Mouse (Mus musculus): ENCODE data around the gene Gapdh. TPM values are rescaled to one million over a fixed set of nuclear protein-coding genes. Genes with fewer than 3 reads are reported as not detected.

Gapdh gene
- polyA plus RNA-seq, 1 experiment from 2014 or later, result 1,016 TPM

DNA sequence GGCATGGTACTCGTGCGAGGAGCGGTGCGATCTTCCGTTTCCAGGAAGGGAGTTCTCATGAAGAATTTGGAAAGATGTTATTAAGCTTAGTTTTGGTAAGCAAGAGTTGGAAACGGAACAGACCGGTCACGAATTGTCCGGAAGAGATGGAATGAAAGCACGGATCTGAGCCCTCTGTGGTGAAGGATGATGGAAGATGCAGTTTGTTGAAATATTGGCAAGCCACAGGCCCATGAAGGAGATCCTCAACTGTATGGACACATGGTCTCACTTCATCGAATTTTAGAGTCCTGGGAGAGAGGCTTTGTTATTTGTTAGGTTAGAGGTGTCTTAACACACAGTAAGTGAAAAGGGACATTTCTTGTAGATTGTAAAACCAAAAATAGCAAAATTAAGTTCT is 33.8 kb downstream of the Gapdh start:
- H3K36me3 ChIP-seq (replicated peaks), result peaks cover 75% of the 10 kb centered on the region
- peak overlapping the region; percentile 79 for H3K9ac ChIP-seq
- 4% methylated on average over 11 of the region's 11 CpGs for WGBS (ENCODE audit: insufficient replicate concordance)
- H3K4me2 ChIP-seq, result peak overlapping the region; percentile 89
- H3K4me3 ChIP-seq (replicated peaks), result peak overlapping the region; percentile 94
- H3K9me3 ChIP-seq (replicated peaks), result no peaks in the 10 kb centered on the region
- no peak for ATAC-seq (ENCODE audit: insufficient read depth)
- peaks cover 24% of the 10 kb centered on the region for H3K4me1 ChIP-seq (replicated peaks)
- no peaks in the 10 kb centered on the region for H3K27me3 ChIP-seq
- H3K27ac ChIP-seq (replicated peaks), result peak overlapping the region; percentile 83

DNA sequence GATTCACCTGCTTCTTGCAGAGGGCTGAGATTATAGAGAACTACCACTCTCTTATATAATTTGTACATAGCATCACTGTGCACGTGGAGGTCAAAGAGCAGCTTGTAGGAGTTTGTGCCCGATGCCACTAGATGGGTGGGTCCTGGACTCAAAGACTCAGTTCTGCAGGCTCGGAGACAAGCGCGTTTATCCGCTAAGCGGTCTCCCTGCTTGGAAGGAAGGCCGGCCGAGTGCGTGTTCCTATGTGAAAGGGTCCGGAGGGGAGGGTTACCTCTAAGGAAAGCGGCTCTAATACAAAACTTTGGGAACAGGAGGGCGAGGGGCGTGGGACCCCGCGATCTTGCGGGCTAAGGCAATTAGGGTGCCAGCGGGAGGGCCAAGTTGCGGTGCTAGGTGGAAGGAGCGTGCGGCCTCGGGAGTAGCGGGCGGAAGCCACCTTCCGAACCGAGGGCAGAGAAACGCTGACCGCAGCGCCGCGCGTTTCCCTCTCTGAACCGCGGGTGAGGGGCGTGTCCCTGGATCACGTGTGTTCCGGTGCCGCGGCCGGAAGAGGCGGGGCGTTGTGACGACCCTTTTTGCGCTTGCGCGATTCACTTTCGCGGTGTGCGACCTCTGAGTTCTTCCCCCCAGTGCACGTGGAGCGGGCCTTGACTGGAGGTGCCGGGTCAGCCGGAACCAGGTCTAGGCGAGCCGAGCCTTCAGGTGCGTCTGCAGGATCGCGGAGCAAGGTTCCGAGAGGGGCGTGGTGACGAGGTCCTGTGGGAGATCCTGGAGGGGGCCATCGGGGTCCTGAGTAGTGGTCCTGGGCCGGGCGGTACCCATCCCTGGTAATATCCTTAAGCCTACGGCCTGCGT is 34.7 kb downstream of the Gapdh start, which contains the start of gene Nop2:
Gene Nop2, plus strand, starts transcription at position 608 of the 855 bp plus-strand sequence.
- Histone ChIP-seq H3K9me3 (replicated peaks) (no peaks in the 10 kb centered on the region), H3K27me3 (no peaks in the 10 kb centered on the region), H3K36me3 (replicated peaks) (peaks cover 75% of the 10 kb centered on the region), H3K9ac (peak within 1 kb of the TSS; percentile 79), H3K4me3 (replicated peaks) (peak within 1 kb of the TSS; percentile 94), H3K4me1 (replicated peaks) (peaks cover 24% of the 10 kb centered on the region), H3K27ac (replicated peaks) (peak within 1 kb of the TSS; percentile 83), H3K4me2 (peak within 1 kb of the TSS; percentile 89)
- peak; percentile 85 for ATAC-seq (ENCODE audit: insufficient read depth)
- under 1% methylated on average over 66 of the region's 66 CpGs for WGBS (ENCODE audit: insufficient replicate concordance)

- Histone ChIP-seq H3K36me3 (replicated peaks) (peaks cover 76% of the 10 kb centered on the region), H3K9ac (no peak overlapping the region), H3K9me3 (replicated peaks) (no peaks in the 10 kb centered on the region), H3K4me3 (replicated peaks) (no peak overlapping the region), H3K27me3 (no peaks in the 10 kb centered on the region), H3K4me1 (replicated peaks) (peaks cover 24% of the 10 kb centered on the region), H3K27ac (replicated peaks) (no peak overlapping the region), H3K4me2 (no peak overlapping the region)
- no peak for ATAC-seq (ENCODE audit: insufficient read depth)
- 85% methylated on average over 20 of the region's 20 CpGs for WGBS (ENCODE audit: insufficient replicate concordance)
Observed at GRCm38 (mm10) chr6:125129710-125130402, 36.4 kb downstream of the Gapdh start.

- H3K36me3 ChIP-seq (replicated peaks), result peaks cover 76% of the 10 kb centered on the region
- H3K4me1 ChIP-seq (replicated peaks), result peaks cover 24% of the 10 kb centered on the region
- H3K9me3 ChIP-seq (replicated peaks), result no peaks in the 10 kb centered on the region
- WGBS (ENCODE audit: insufficient replicate concordance), result 87% methylated on average over 12 of the region's 12 CpGs
- no peak overlapping the region for H3K27ac ChIP-seq (replicated peaks)
- H3K27me3 ChIP-seq, result no peaks in the 10 kb centered on the region
- no peak overlapping the region for H3K4me2 ChIP-seq
- no peak overlapping the region for H3K9ac ChIP-seq
- no peak for ATAC-seq (ENCODE audit: insufficient read depth)
- H3K4me3 ChIP-seq (replicated peaks), result no peak overlapping the region
Observed at GRCm38 (mm10) chr6:125128724-125129123, 37.5 kb downstream of the Gapdh start.

DNA sequence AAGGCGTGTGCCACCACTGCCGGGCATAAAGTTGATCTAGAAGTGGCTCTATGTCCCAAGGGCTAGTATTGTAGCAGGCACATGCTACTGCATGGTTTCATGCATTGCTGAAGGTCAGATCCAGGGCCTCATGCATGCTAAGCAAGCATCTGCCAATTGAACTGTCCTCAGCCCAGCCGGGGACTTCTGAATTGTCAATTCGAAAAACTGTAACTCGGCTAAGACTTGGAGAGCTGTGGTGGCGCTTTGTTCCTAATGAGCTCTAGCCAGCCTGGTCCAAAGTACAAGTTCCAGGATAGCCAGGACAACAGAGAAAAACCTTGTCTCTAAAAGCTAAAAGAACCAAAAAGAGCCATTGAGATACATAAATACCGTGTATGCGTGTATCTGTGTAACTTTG is 46.9 kb downstream of the Gapdh start:
- H3K9me3 ChIP-seq (replicated peaks), result no peaks in the 10 kb centered on the region
- H3K4me3 ChIP-seq (replicated peaks), result no peak overlapping the region
- no peak overlapping the region for H3K9ac ChIP-seq
- no peak overlapping the region for H3K27ac ChIP-seq (replicated peaks)
- H3K4me1 ChIP-seq (replicated peaks), result no peaks in the 10 kb centered on the region
- H3K36me3 ChIP-seq (replicated peaks), result peaks cover 97% of the 10 kb centered on the region
- ATAC-seq (ENCODE audit: insufficient read depth), result no peak
- no peaks in the 10 kb centered on the region for H3K27me3 ChIP-seq
- 87% methylated on average over 8 of the region's 8 CpGs for WGBS (ENCODE audit: insufficient replicate concordance)
- no peak overlapping the region for H3K4me2 ChIP-seq

DNA sequence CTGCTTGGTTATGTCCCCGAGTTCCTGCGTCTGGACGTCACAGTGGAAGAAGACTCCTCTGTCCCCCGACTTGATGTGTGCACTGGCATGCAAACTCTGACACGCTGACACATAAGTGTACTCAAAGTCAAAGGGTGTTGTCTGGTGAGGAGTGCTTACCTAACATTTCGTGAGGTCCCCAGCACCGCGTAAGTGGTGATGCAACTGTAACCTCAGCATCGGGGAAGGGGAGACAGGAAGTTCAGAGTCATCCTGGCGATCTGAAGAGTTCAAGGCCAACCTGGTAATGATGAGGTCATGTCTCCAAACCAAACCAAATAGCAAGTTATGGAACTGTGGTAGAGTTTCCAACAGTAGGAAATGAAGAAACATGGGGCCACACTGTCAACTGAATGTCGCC is 53.7 kb downstream of the Gapdh start:
- H3K4me2 ChIP-seq, result no peak overlapping the region
- no peaks in the 10 kb centered on the region for H3K4me1 ChIP-seq (replicated peaks)
- H3K36me3 ChIP-seq (replicated peaks), result peaks cover 98% of the 10 kb centered on the region
- no peak overlapping the region for H3K4me3 ChIP-seq (replicated peaks)
- no peak overlapping the region for H3K27ac ChIP-seq (replicated peaks)
- WGBS (ENCODE audit: insufficient replicate concordance), result 78% methylated on average over 11 of the region's 11 CpGs
- no peak for ATAC-seq (ENCODE audit: insufficient read depth)
- no peaks in the 10 kb centered on the region for H3K27me3 ChIP-seq
- no peak overlapping the region for H3K9ac ChIP-seq
- H3K9me3 ChIP-seq (replicated peaks), result no peaks in the 10 kb centered on the region

Small RNA genes within 50 kb of the gene (microRNA-seq; reads per million reads assigned to microRNA genes)
- gene Mir3098, result 2.5 reads per million, percentile 2 among the genes with 10 or more reads in this experiment

Other genes starting within 250 kb of the Gapdh start
- gene Ptms, start 246.4 kb downstream of the Gapdh start, polyA plus RNA-seq (2015; fragmentation: Nextera tagmentation; extraction: Ambion mirVana), result 56.2 and 62.7 TPM in 2 replicates
- gene Mlf2, start 235.1 kb downstream of the Gapdh start, polyA plus RNA-seq (2015; fragmentation: Nextera tagmentation; extraction: Ambion mirVana), result 119 and 127 TPM in 2 replicates
- 52.4 and 55.1 TPM in 2 replicates for gene Cops7a, start 200.9 kb downstream of the Gapdh start, polyA plus RNA-seq (2015; fragmentation: Nextera tagmentation; extraction: Ambion mirVana)
- 0.07 TPM in 2 replicates for gene Pianp, start 169.8 kb downstream of the Gapdh start, polyA plus RNA-seq (2015; fragmentation: Nextera tagmentation; extraction: Ambion mirVana)
- 4.1 and 4.7 TPM in 2 replicates for gene Zfp384, start 157.3 kb downstream of the Gapdh start, polyA plus RNA-seq (2015; fragmentation: Nextera tagmentation; extraction: Ambion mirVana)
- 27.6 and 30.9 TPM in 2 replicates for gene Ing4, start 126.7 kb downstream of the Gapdh start, polyA plus RNA-seq (2015; fragmentation: Nextera tagmentation; extraction: Ambion mirVana)
- gene Acrbp, start 116.8 kb downstream of the Gapdh start, polyA plus RNA-seq (2015; fragmentation: Nextera tagmentation; extraction: Ambion mirVana), result 1.7 and 2.4 TPM in 2 replicates
- gene Lpar5, start 98.5 kb downstream of the Gapdh start, polyA plus RNA-seq (2015; fragmentation: Nextera tagmentation; extraction: Ambion mirVana), result 1.3 TPM in 2 replicates
- 22.6 TPM in 2 replicates for gene Chd4, start 70.5 kb downstream of the Gapdh start, polyA plus RNA-seq (2015; fragmentation: Nextera tagmentation; extraction: Ambion mirVana)
- gene Nop2, start 34.6 kb downstream of the Gapdh start, polyA plus RNA-seq (2015; fragmentation: Nextera tagmentation; extraction: Ambion mirVana), result 32.1 and 33.5 TPM in 2 replicates
- gene Iffo1, start 21.2 kb downstream of the Gapdh start, polyA plus RNA-seq (2015; fragmentation: Nextera tagmentation; extraction: Ambion mirVana), result 4.3 and 5.2 TPM in 2 replicates
- gene Ncapd2, start 25.2 kb upstream of the Gapdh start, polyA plus RNA-seq (2015; fragmentation: Nextera tagmentation; extraction: Ambion mirVana), result 93.2 and 109 TPM in 2 replicates
- 145 and 160 TPM in 2 replicates for gene Mrpl51, start 25.3 kb upstream of the Gapdh start, polyA plus RNA-seq (2015; fragmentation: Nextera tagmentation; extraction: Ambion mirVana)
- 1.8 and 1.9 TPM in 2 replicates for gene Vamp1, start 49.1 kb upstream of the Gapdh start, polyA plus RNA-seq (2015; fragmentation: Nextera tagmentation; extraction: Ambion mirVana)
- gene Tapbpl, start 65.4 kb upstream of the Gapdh start, polyA plus RNA-seq (2015; fragmentation: Nextera tagmentation; extraction: Ambion mirVana), result 8.4 and 9.0 TPM in 2 replicates
- 1.3 and 1.6 TPM in 2 replicates for gene Cd27, start 70.5 kb upstream of the Gapdh start, polyA plus RNA-seq (2015; fragmentation: Nextera tagmentation; extraction: Ambion mirVana)
- gene Tuba3a, start 119.6 kb upstream of the Gapdh start, polyA plus RNA-seq (2015; fragmentation: Nextera tagmentation; extraction: Ambion mirVana), result not detected in 2 replicates
- gene Ltbr, start 147.4 kb upstream of the Gapdh start, polyA plus RNA-seq (2015; fragmentation: Nextera tagmentation; extraction: Ambion mirVana), result 20.6 and 25.1 TPM in 2 replicates
- gene Scnn1a, start 154.2 kb upstream of the Gapdh start, polyA plus RNA-seq (2015; fragmentation: Nextera tagmentation; extraction: Ambion mirVana), result 0.64 and 0.79 TPM in 2 replicates
- 29.4 and 31.0 TPM in 2 replicates for gene Tnfrsf1a, start 182.9 kb upstream of the Gapdh start, polyA plus RNA-seq (2015; fragmentation: Nextera tagmentation; extraction: Ambion mirVana)
- 0.70 and 0.86 TPM in 2 replicates for gene Plekhg6, start 214.3 kb upstream of the Gapdh start, polyA plus RNA-seq (2015; fragmentation: Nextera tagmentation; extraction: Ambion mirVana)

All from liver, embryonic 15.5 days (tissue).